Mouse (Mus musculus): Measurements from ENCODE around the gene Pqlc2. TPM values are rescaled to one million over a fixed set of nuclear protein-coding genes. Genes with fewer than 3 reads are reported as not detected.

Pqlc2 gene
- polyA plus RNA-seq, 1 experiment: 0.82 TPM

GRCm38 (mm10) chr4:139291099-139291498 lies 19.4 kb downstream of the Pqlc2 start:
- TF ChIP-seq TAL1 (IDR thresholded peaks at IDR 0.05; ENCODE audit: low read length) (no peak), GATA1 (IDR thresholded peaks at IDR 0.05; ENCODE audit: low read length) (no peak)
- no peaks in the 10 kb centered on the region for H3K27me3 ChIP-seq (ENCODE audit: control insufficient read depth)
- no peaks in the 10 kb centered on the region; the same call in none of the 2 replicates for H3K4me1 ChIP-seq (ENCODE audit: control insufficient read depth)
- no peak overlapping the region for H3K4me3 ChIP-seq (replicated peaks)
- no peaks in the 10 kb centered on the region for H3K9me3 ChIP-seq (ENCODE audit: control insufficient read depth, low read length)
- H3K36me3 ChIP-seq (ENCODE audit: control insufficient read depth): peaks cover 60% of the 10 kb centered on the region

DNA sequence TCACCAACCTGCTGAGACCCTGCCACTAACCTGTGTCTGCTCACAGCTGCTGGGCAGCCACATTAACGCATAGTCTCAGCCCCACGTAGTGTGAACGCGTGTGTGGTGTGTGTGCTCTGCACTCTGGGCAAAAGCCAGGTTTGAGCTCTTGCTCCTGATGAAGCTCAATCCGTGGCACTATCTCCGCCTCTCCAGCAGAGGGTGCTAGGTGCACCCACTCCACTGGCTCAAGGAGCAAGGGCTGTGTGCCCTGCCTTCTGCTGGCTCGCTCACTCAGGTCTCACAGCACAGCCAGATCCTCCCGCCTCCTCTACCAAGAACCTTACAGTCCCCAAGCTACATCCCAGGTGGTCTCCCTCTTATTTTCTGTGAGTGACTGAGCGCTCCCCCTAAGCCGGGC lies 21.5 kb downstream of the Pqlc2 start:
- Histone ChIP-seq H3K4me3 (replicated peaks) (no peak overlapping the region), H3K4me1 (ENCODE audit: control insufficient read depth) (no peaks in the 10 kb centered on the region; the same call in none of the 2 replicates), H3K36me3 (ENCODE audit: control insufficient read depth) (peaks cover 77% of the 10 kb centered on the region), H3K27me3 (ENCODE audit: control insufficient read depth) (no peaks in the 10 kb centered on the region), H3K9me3 (ENCODE audit: control insufficient read depth, low read length) (no peaks in the 10 kb centered on the region)
- TF ChIP-seq GATA1 (IDR thresholded peaks at IDR 0.05; ENCODE audit: low read length) (no peak), TAL1 (IDR thresholded peaks at IDR 0.05; ENCODE audit: low read length) (no peak)

DNA sequence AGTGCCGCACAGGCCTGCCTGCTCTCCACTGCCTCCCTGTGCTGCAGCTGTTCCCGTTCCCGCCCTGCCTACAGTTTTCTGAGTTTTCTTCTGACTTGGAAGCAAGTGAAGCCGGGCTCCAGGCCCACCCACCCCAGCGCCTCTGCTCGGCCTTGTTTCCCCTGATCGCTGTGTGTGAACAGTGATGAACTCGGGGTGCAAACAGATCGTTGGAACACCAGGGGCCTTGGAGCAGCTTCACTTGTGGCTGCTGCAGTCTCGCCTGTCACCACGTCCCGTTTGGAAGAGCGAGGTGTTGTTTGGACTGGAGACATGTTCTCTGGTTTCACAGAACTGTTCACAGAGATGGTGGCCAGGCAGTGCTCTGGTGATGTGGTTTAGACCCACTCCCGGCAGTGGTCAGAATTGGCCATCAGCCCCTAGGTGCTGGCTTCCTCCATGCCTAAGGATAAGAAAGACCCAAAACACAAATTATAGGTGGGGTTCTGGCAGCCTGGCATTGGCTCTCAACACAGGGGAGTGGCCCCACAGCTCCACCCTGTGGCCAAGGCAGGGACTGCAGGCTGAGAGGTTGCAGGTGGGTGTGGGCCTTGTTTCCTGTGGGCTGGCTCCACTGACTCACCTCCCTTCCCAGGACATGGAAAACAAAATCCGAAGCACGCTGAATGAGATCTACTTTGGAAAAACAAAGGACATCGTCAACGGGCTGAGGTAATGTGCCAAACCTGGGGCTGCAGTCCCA lies 23.2 kb downstream of the Pqlc2 start:
- Histone ChIP-seq H3K27me3 (ENCODE audit: control insufficient read depth) (no peaks in the 10 kb centered on the region), H3K4me1 (ENCODE audit: control insufficient read depth) (no peaks in the 10 kb centered on the region; the same call in none of the 2 replicates), H3K36me3 (ENCODE audit: control insufficient read depth) (peaks cover 91% of the 10 kb centered on the region), H3K4me3 (replicated peaks) (no peak overlapping the region), H3K9me3 (ENCODE audit: control insufficient read depth, low read length) (no peaks in the 10 kb centered on the region)
- no peak for TF ChIP-seq GATA1 (IDR thresholded peaks at IDR 0.05; ENCODE audit: low read length)
- TF ChIP-seq TAL1 (IDR thresholded peaks at IDR 0.05; ENCODE audit: low read length): no peak

- no peaks in the 10 kb centered on the region for H3K27me3 ChIP-seq (ENCODE audit: control insufficient read depth)
- H3K9me3 ChIP-seq (ENCODE audit: control insufficient read depth, low read length): no peaks in the 10 kb centered on the region
- TF ChIP-seq TAL1 (IDR thresholded peaks at IDR 0.05; ENCODE audit: low read length) (no peak), GATA1 (IDR thresholded peaks at IDR 0.05; ENCODE audit: low read length) (no peak)
- no peak overlapping the region for H3K4me3 ChIP-seq (replicated peaks)
- H3K36me3 ChIP-seq (ENCODE audit: control insufficient read depth): peaks cover 92% of the 10 kb centered on the region
- H3K4me1 ChIP-seq (ENCODE audit: control insufficient read depth): no peaks in the 10 kb centered on the region; the same call in none of the 2 replicates
Measured at GRCm38 (mm10) chr4:139286234-139286633, 24.3 kb downstream of the Pqlc2 start.

DNA sequence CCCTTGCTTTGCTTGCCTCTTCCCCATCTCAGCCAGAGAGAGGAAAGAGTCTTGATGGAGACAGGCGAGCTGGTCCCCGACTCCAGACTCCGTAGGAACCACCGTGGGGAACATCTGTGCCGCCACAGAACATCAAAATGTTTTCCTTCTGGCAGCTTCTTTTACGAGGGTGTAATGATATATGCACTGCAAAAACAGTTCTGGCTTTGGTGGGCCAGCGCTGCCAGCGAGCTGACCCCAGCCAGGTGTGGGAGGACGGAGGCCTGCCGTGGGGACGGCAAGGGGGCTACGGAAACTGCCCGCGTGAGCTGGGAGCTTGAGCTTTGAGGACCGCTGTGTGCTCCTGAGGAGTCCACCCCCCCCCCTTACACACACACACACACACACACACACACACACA lies 25.6 kb downstream of the Pqlc2 start:
- no peak for TF ChIP-seq GATA1 (IDR thresholded peaks at IDR 0.05; ENCODE audit: low read length)
- no peak for TF ChIP-seq TAL1 (IDR thresholded peaks at IDR 0.05; ENCODE audit: low read length)
- Histone ChIP-seq H3K9me3 (ENCODE audit: control insufficient read depth, low read length) (no peaks in the 10 kb centered on the region), H3K4me1 (ENCODE audit: control insufficient read depth) (no peaks in the 10 kb centered on the region; the same call in none of the 2 replicates), H3K36me3 (ENCODE audit: control insufficient read depth) (peaks cover 92% of the 10 kb centered on the region), H3K27me3 (ENCODE audit: control insufficient read depth) (no peaks in the 10 kb centered on the region), H3K4me3 (replicated peaks) (no peak overlapping the region)

GRCm38 (mm10) chr4:139282955-139283417 lies 27.5 kb downstream of the Pqlc2 start:
- Histone ChIP-seq H3K4me3 (replicated peaks) (no peak overlapping the region), H3K36me3 (ENCODE audit: control insufficient read depth) (peaks cover 78% of the 10 kb centered on the region), H3K9me3 (ENCODE audit: control insufficient read depth, low read length) (no peaks in the 10 kb centered on the region), H3K27me3 (ENCODE audit: control insufficient read depth) (no peaks in the 10 kb centered on the region), H3K4me1 (ENCODE audit: control insufficient read depth) (no peaks in the 10 kb centered on the region; the same call in 1 of the 2 replicates)
- TF ChIP-seq GATA1 (IDR thresholded peaks at IDR 0.05; ENCODE audit: low read length) (no peak), TAL1 (IDR thresholded peaks at IDR 0.05; ENCODE audit: low read length) (no peak)

- H3K4me1 ChIP-seq (ENCODE audit: control insufficient read depth): no peaks in the 10 kb centered on the region; the same call in 1 of the 2 replicates
- TF ChIP-seq TAL1 (IDR thresholded peaks at IDR 0.05; ENCODE audit: low read length): no peak
- no peak for TF ChIP-seq GATA1 (IDR thresholded peaks at IDR 0.05; ENCODE audit: low read length)
- no peaks in the 10 kb centered on the region for H3K27me3 ChIP-seq (ENCODE audit: control insufficient read depth)
- H3K36me3 ChIP-seq (ENCODE audit: control insufficient read depth): peaks cover 74% of the 10 kb centered on the region
- no peaks in the 10 kb centered on the region for H3K9me3 ChIP-seq (ENCODE audit: control insufficient read depth, low read length)
- no peak overlapping the region for H3K4me3 ChIP-seq (replicated peaks)
Measured at GRCm38 (mm10) chr4:139281791-139282345, 28.6 kb downstream of the Pqlc2 start.

DNA sequence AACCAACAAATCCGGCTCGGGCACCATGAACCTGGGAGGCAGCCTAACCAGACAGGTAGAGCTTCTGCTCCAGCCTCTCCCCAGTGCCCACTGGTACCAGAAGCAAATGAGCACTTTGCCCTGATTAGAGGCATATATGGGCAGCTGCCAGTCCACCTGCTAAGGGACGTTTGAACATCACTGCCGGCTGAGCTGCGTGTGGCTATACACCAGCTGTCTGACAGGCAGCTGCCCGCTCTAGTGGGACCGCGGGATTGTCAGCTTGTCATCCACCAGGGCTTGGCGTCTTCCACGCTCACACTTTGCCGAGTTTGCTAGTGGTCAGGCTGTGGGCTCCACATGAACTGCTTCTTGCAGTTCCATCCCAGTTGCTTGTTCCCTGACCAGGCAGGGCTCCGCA lies 30.0 kb downstream of the Pqlc2 start:
- no peaks in the 10 kb centered on the region for H3K27me3 ChIP-seq (ENCODE audit: control insufficient read depth)
- no peak for TF ChIP-seq GATA1 (IDR thresholded peaks at IDR 0.05; ENCODE audit: low read length)
- TF ChIP-seq TAL1 (IDR thresholded peaks at IDR 0.05; ENCODE audit: low read length): no peak
- no peaks in the 10 kb centered on the region; the same call in 1 of the 2 replicates for H3K4me1 ChIP-seq (ENCODE audit: control insufficient read depth)
- no peaks in the 10 kb centered on the region for H3K9me3 ChIP-seq (ENCODE audit: control insufficient read depth, low read length)
- H3K36me3 ChIP-seq (ENCODE audit: control insufficient read depth): peaks cover 69% of the 10 kb centered on the region
- H3K4me3 ChIP-seq (replicated peaks): no peak overlapping the region

GRCm38 (mm10) chr4:139276411-139276810 lies 34.1 kb downstream of the Pqlc2 start:
- no peaks in the 10 kb centered on the region for H3K4me1 ChIP-seq (ENCODE audit: control insufficient read depth)
- no peaks in the 10 kb centered on the region for H3K27me3 ChIP-seq (ENCODE audit: control insufficient read depth)
- TF ChIP-seq TAL1 (IDR thresholded peaks at IDR 0.05; ENCODE audit: low read length): no peak
- no peak for TF ChIP-seq GATA1 (IDR thresholded peaks at IDR 0.05; ENCODE audit: low read length)
- H3K36me3 ChIP-seq (ENCODE audit: control insufficient read depth): peaks cover 49% of the 10 kb centered on the region
- H3K4me3 ChIP-seq (replicated peaks): no peak overlapping the region
- no peaks in the 10 kb centered on the region for H3K9me3 ChIP-seq (ENCODE audit: control insufficient read depth, low read length)

Data from erythroblast, embryonic 14.5 days (primary cell).